Mouse (Mus musculus): Measurements from ENCODE around the gene Wdfy2. TPM values are rescaled to one million over a fixed set of nuclear protein-coding genes. Genes with fewer than 3 reads are reported as not detected.
A peak's percentile ranks its signal among the peaks of the same experiment; 100 is the strongest.

The Wdfy2 gene
- polyA plus RNA-seq, 1 experiment from 2014 or later, result 12.7 TPM

GRCm38 (mm10) chr14:62928101-62928541 lies 90.6 kb downstream of the Wdfy2 start:
- 81% methylated on average over 5 of the region's 5 CpGs for WGBS
- H3K27ac ChIP-seq, result no peak overlapping the region
- DNase-seq (ENCODE audit: low spot score), result no peak

GRCm38 (mm10) chr14:62935361-62935760 lies 97.9 kb downstream of the Wdfy2 start:
- Histone ChIP-seq H3K36me3 (peaks cover 36% of the 10 kb centered on the region), H3K4me1 (peaks cover 9% of the 10 kb centered on the region; the same call in 1 of the 2 replicates), H3K9me3 (replicated peaks) (no peaks in the 10 kb centered on the region), H3K27me3 (ENCODE audit: low read depth, poor library complexity, severe bottlenecking) (no peaks in the 10 kb centered on the region), H3K27ac (no peak overlapping the region), H3K4me3 (no peak overlapping the region)
- 84% methylated on average over 9 of the region's 9 CpGs for WGBS
- no peak for DNase-seq (ENCODE audit: low spot score)

More at GRCm38 (mm10) chr14:62928101-62928541, 90.6 kb downstream of the Wdfy2 start:
- no peak overlapping the region for H3K4me3 ChIP-seq
- H3K9me3 ChIP-seq (replicated peaks), result no peaks in the 10 kb centered on the region
- no peaks in the 10 kb centered on the region for H3K4me1 ChIP-seq
- H3K27me3 ChIP-seq (ENCODE audit: low read depth, poor library complexity, severe bottlenecking), result no peaks in the 10 kb centered on the region
- peaks cover 30% of the 10 kb centered on the region for H3K36me3 ChIP-seq

GRCm38 (mm10) chr14:62936631-62937380 lies 99.3 kb downstream of the Wdfy2 start:
- Histone ChIP-seq H3K9me3 (replicated peaks) (no peaks in the 10 kb centered on the region), H3K36me3 (peaks cover 39% of the 10 kb centered on the region), H3K27me3 (ENCODE audit: low read depth, poor library complexity, severe bottlenecking) (no peaks in the 10 kb centered on the region), H3K27ac (no peak overlapping the region), H3K4me3 (no peak overlapping the region), H3K4me1 (peaks cover 9% of the 10 kb centered on the region; the same call in 1 of the 2 replicates)
- no peak for DNase-seq (ENCODE audit: low spot score)
- WGBS, result 94% methylated on average over 6 of the region's 6 CpGs

GRCm38 (mm10) chr14:62937675-62938074 lies 100.2 kb downstream of the Wdfy2 start:
- H3K4me3 ChIP-seq, result no peak overlapping the region
- H3K4me1 ChIP-seq, result peaks cover 9% of the 10 kb centered on the region; the same call in 1 of the 2 replicates
- H3K27ac ChIP-seq, result no peak overlapping the region
- H3K27me3 ChIP-seq (ENCODE audit: low read depth, poor library complexity, severe bottlenecking), result no peaks in the 10 kb centered on the region
- H3K36me3 ChIP-seq, result peaks cover 39% of the 10 kb centered on the region
- 86% methylated on average over 5 of the region's 5 CpGs for WGBS
- no peak for DNase-seq (ENCODE audit: low spot score)
- no peaks in the 10 kb centered on the region for H3K9me3 ChIP-seq (replicated peaks)

GRCm38 (mm10) chr14:62939435-62939834 lies 102.0 kb downstream of the Wdfy2 start:
- DNase-seq (ENCODE audit: low spot score), result no peak
- Histone ChIP-seq H3K4me3 (no peak overlapping the region), H3K9me3 (replicated peaks) (no peaks in the 10 kb centered on the region), H3K27ac (no peak overlapping the region), H3K4me1 (peaks cover 8% of the 10 kb centered on the region; the same call in 1 of the 2 replicates), H3K36me3 (peaks cover 46% of the 10 kb centered on the region), H3K27me3 (ENCODE audit: low read depth, poor library complexity, severe bottlenecking) (no peaks in the 10 kb centered on the region)
- WGBS, result 96% methylated on average over 3 of the region's 3 CpGs

- 91% methylated on average over 14 of the region's 14 CpGs for WGBS
- no peak for DNase-seq (ENCODE audit: low spot score)
- H3K27me3 ChIP-seq (ENCODE audit: low read depth, poor library complexity, severe bottlenecking), result no peaks in the 10 kb centered on the region
Observed at GRCm38 (mm10) chr14:62940383-62941074, 103.1 kb downstream of the Wdfy2 start.

GRCm38 (mm10) chr14:62946794-62947193 lies 109.3 kb downstream of the Wdfy2 start:
- Histone ChIP-seq H3K27ac (no peak overlapping the region), H3K27me3 (ENCODE audit: low read depth, poor library complexity, severe bottlenecking) (no peaks in the 10 kb centered on the region), H3K4me3 (no peak overlapping the region), H3K36me3 (peaks cover 27% of the 10 kb centered on the region), H3K9me3 (replicated peaks) (no peaks in the 10 kb centered on the region), H3K4me1 (peaks cover 2% of the 10 kb centered on the region; the same call in 1 of the 2 replicates)
- no peak for DNase-seq (ENCODE audit: low spot score)
- WGBS, result 96% methylated on average over 3 of the region's 3 CpGs

More at GRCm38 (mm10) chr14:62940383-62941074, 103.1 kb downstream of the Wdfy2 start:
- Histone ChIP-seq H3K36me3 (peaks cover 49% of the 10 kb centered on the region), H3K4me1 (no peaks in the 10 kb centered on the region), H3K9me3 (replicated peaks) (no peaks in the 10 kb centered on the region), H3K27ac (no peak overlapping the region), H3K4me3 (no peak overlapping the region)

- no peak overlapping the region for H3K27ac ChIP-seq
- no peaks in the 10 kb centered on the region for H3K4me1 ChIP-seq
- H3K36me3 ChIP-seq, result peaks cover 72% of the 10 kb centered on the region
- H3K27me3 ChIP-seq (ENCODE audit: low read depth, poor library complexity, severe bottlenecking), result no peaks in the 10 kb centered on the region
- no peak for DNase-seq (ENCODE audit: low spot score)
- WGBS, result 91% methylated on average over 9 of the region's 9 CpGs
- H3K4me3 ChIP-seq, result no peak overlapping the region
- no peaks in the 10 kb centered on the region for H3K9me3 ChIP-seq (replicated peaks)
Observed at GRCm38 (mm10) chr14:62956091-62956490, 118.6 kb downstream of the Wdfy2 start.

GRCm38 (mm10) chr14:62963632-62964031 lies 126.2 kb downstream of the Wdfy2 start:
- peak; percentile 12 for DNase-seq (ENCODE audit: low spot score)
- H3K27me3 ChIP-seq (ENCODE audit: low read depth, poor library complexity, severe bottlenecking), result no peaks in the 10 kb centered on the region
- no peaks in the 10 kb centered on the region for H3K9me3 ChIP-seq (replicated peaks)
- H3K4me1 ChIP-seq, result peaks cover 13% of the 10 kb centered on the region
- H3K4me3 ChIP-seq, result no peak overlapping the region
- 92% methylated on average over 4 of the region's 4 CpGs for WGBS
- no peak overlapping the region for H3K27ac ChIP-seq
- peaks cover 17% of the 10 kb centered on the region for H3K36me3 ChIP-seq

- no peak overlapping the region for H3K4me3 ChIP-seq
- peaks cover 3% of the 10 kb centered on the region; the same call in 1 of the 2 replicates for H3K36me3 ChIP-seq
- H3K9me3 ChIP-seq (replicated peaks), result no peaks in the 10 kb centered on the region
- peaks cover 15% of the 10 kb centered on the region for H3K4me1 ChIP-seq
- peak overlapping the region; percentile 61; the same call in 1 of the 2 replicates for H3K27ac ChIP-seq
- no peak for DNase-seq (ENCODE audit: low spot score)
- WGBS, result 91% methylated on average over 5 of the region's 5 CpGs
- H3K27me3 ChIP-seq (ENCODE audit: low read depth, poor library complexity, severe bottlenecking), result no peaks in the 10 kb centered on the region
Observed at GRCm38 (mm10) chr14:62965342-62965741, 127.9 kb downstream of the Wdfy2 start.

GRCm38 (mm10) chr14:62965811-62966520 lies 128.5 kb downstream of the Wdfy2 start:
- WGBS, result 20% methylated on average over 15 of the region's 15 CpGs

GRCm38 (mm10) chr14:62975046-62975445 lies 137.6 kb downstream of the Wdfy2 start:
- H3K27ac ChIP-seq, result no peak overlapping the region
- 10% methylated on average over 5 of the region's 5 CpGs for WGBS
- H3K36me3 ChIP-seq, result no peaks in the 10 kb centered on the region
- H3K9me3 ChIP-seq (replicated peaks), result no peaks in the 10 kb centered on the region
- peaks cover 11% of the 10 kb centered on the region for H3K4me1 ChIP-seq
- DNase-seq (ENCODE audit: low spot score), result peak; percentile 80
- no peaks in the 10 kb centered on the region for H3K27me3 ChIP-seq (ENCODE audit: low read depth, poor library complexity, severe bottlenecking)
- H3K4me3 ChIP-seq, result no peak overlapping the region

More at GRCm38 (mm10) chr14:62965811-62966520, 128.5 kb downstream of the Wdfy2 start:
- no peaks in the 10 kb centered on the region for H3K27me3 ChIP-seq (ENCODE audit: low read depth, poor library complexity, severe bottlenecking)
- H3K36me3 ChIP-seq, result peaks cover 3% of the 10 kb centered on the region; the same call in 1 of the 2 replicates
- peak overlapping the region; percentile 44 for H3K4me3 ChIP-seq
- H3K4me1 ChIP-seq, result peaks cover 21% of the 10 kb centered on the region
- DNase-seq (ENCODE audit: low spot score), result no peak
- H3K27ac ChIP-seq, result peak overlapping the region; percentile 61; the same call in 1 of the 2 replicates
- H3K9me3 ChIP-seq (replicated peaks), result no peaks in the 10 kb centered on the region

Measured in limb, embryonic 10.5 days (tissue).